Mouse (Mus musculus) forebrain, embryonic 12.5 days (tissue): Measurements from ENCODE around the gene Sox6. TPM values are rescaled to one million over a fixed set of nuclear protein-coding genes. Genes with fewer than 3 reads are reported as not detected.

ENCODE experiments used
- ATAC-seq: fragments of 200-750 bp; cut with Nextera tagmentation; 2 replicates; pipeline ENCODE4 v1.8.0; 2017; ENCODE audit warnings: moderate TSS enrichment; ENCODE audit not compliant: low FRiP score
- H3K27ac ChIP-seq: fragments of 300-500 bp; sonication (generic); 2 replicates; pipeline ENCODE4 v1.5.1; 2016; ENCODE audit warnings: mild to moderate bottlenecking
- H3K27me3 ChIP-seq: fragments of 300-500 bp; sonication (generic); 2 replicates; pipeline ENCODE4 v1.6.1; 2016; ENCODE audit warnings: mild to moderate bottlenecking
- H3K36me3 ChIP-seq: fragments of 300-500 bp; sonication (generic); replicated peaks from 2 replicates; pipeline ENCODE4 v1.6.1; 2016; ENCODE audit warnings: mild to moderate bottlenecking
- H3K4me1 ChIP-seq: fragments of 300-500 bp; sonication (generic); 2 replicates; pipeline ENCODE4 v1.6.1; 2016
- H3K4me2 ChIP-seq: fragments of 300-500 bp; sonication (generic); 2 replicates; pipeline ENCODE4 v1.6.1; 2016; ENCODE audit warnings: mild to moderate bottlenecking, moderate library complexity
- H3K4me3 ChIP-seq: fragments of 300-500 bp; sonication (generic); replicated peaks from 2 replicates; pipeline ENCODE4 v1.5.1; 2016; ENCODE audit warnings: mild to moderate bottlenecking
- H3K9ac ChIP-seq: fragments of 300-500 bp; sonication (generic); 2 replicates; pipeline ENCODE4 v1.6.1; 2016; ENCODE audit warnings: mild to moderate bottlenecking
- H3K9me3 ChIP-seq: fragments of 300-500 bp; sonication (generic); 2 replicates; pipeline ENCODE4 v1.6.1; 2016
- WGBS: fragments of 180-500 bp; shearing (Covaris S2); methylation state at CpG from one replicate; pipeline ENCODE4 v1.1.7; 2016; 5-methylcytosine and 5-hydroxymethylcytosine counted together
- polyA plus RNA-seq: library from polyadenylated mRNA; unstranded; fragments of >200 nt; fragmentation: Nextera tagmentation; extraction: Ambion mirVana; gene quantifications from 2 replicates; pipeline ENCODE4 v1.2.1, GENCODE M21; 2016

Sox6 gene
- polyA plus RNA-seq, 1 experiment from 2014 or later = 138 TPM

DNA sequence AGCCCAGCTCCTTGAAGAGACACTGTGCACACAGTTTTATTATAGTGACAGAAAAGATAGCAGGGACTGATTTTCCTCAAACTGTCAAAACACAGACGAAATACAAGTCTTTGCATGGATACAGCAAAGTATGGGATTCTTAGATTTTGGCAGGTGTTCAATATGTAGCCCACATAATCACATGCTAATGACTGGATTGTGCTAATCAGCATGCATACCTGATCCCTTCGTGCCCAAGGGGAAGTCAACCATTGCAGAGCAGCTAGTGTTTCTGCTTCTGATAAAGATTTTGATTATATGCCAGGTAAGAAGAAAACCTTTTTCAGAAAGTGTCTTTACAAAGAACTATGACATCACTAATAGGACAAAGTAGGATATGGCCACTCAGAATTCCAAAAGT lies 245.8 kb downstream of the Sox6 start:
- H3K4me3 ChIP-seq = no peak overlapping the region
- no peak overlapping the region for H3K4me2 ChIP-seq
- 56% methylated on average over 2 of the region's 2 CpGs for WGBS
- H3K4me1 ChIP-seq = no peaks in the 10 kb centered on the region
- no peaks in the 10 kb centered on the region; the same call in 1 of the 2 replicates for H3K36me3 ChIP-seq
- ATAC-seq = no peak
- H3K27ac ChIP-seq = no peak overlapping the region
- no peak overlapping the region for H3K9ac ChIP-seq
- H3K9me3 ChIP-seq = no peaks in the 10 kb centered on the region
- no peaks in the 10 kb centered on the region for H3K27me3 ChIP-seq

DNA sequence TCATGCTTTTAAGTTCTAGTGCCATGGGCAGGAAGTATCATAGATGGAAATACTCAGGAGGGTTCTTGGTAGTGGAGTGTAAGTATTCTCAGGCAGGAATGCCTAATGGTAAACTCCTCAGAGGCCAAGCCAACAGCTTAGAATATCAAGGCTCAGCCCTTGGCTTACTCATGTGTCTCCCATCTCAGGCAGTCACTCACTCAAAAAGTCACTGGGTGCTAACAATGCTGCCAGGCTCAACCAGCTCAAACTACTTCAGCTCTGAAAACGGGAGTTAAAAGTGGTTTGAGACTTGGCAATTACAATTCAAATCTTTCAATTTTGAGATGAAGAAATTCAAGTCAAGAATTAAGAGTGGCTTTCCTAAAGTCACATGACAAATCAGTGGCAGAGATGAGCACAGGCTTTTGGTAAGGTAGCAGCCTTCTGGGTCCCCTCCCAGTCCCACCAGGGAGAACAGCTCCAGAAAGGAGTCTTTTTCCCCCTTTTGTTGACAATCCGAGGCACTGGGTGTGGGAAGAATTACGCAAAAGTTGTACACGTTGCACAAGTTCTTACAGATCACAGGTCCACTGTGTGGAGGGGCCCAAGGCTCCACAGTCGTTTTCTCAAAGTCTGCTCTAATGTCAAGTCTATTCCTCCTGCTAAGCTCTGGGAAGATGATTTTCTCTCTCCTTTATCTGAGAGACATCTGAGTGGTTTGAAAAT lies 249.3 kb downstream of the Sox6 start:
- no peak overlapping the region for H3K9ac ChIP-seq
- ATAC-seq = no peak
- H3K4me1 ChIP-seq = no peaks in the 10 kb centered on the region
- H3K4me2 ChIP-seq = no peak overlapping the region
- H3K36me3 ChIP-seq = no peaks in the 10 kb centered on the region
- 90% methylated on average over 5 of the region's 5 CpGs for WGBS
- no peaks in the 10 kb centered on the region for H3K9me3 ChIP-seq
- H3K4me3 ChIP-seq = no peak overlapping the region
- no peak overlapping the region for H3K27ac ChIP-seq
- H3K27me3 ChIP-seq = no peaks in the 10 kb centered on the region

DNA sequence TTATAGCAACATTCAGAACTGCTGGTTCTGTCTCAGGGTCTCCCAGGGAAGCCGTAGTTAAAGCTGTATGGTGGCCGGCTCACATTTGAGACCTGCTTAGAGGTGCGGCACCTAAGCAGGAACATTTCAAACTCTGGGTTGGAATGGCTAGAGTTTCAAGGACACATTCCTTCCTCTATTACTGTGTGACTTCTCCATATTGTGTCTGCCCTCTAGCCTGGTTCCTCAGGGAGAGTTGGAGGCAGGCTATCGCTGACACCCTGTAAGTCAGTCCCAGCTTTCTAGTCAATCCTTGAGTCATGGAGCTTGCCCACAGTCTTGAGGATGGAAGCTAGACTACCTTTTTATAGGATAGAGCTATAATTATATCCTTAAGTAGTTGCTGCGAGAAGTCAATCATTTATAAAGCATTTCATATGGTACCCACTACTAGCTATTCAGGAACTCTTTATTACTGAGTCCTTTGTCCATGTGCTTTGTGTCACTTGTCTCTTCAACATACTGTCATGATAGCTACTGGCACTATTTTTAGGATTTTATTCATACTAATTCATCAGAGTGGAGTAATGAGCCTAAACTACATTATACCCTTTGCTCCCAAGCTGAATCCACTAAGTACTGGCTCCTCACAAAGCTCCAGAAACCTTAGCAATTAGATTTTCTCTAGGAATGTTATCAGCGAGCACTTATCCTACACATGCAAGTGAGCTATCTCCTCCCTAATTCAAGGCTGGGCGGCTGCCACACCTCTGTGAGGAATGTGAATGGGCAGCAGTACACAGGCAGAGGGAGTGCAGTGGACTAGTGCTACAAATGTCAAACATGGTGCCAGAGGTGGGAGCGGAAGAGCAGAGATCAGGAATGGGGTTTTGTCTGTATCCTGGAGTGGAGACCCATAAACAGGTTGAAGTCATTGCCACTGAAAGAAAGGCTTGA lies 254.3 kb downstream of the Sox6 start:
- Histone ChIP-seq H3K9ac (no peak overlapping the region), H3K27me3 (no peaks in the 10 kb centered on the region), H3K4me1 (no peaks in the 10 kb centered on the region), H3K4me3 (no peak overlapping the region), H3K4me2 (no peak overlapping the region), H3K27ac (no peak overlapping the region), H3K9me3 (no peaks in the 10 kb centered on the region), H3K36me3 (no peaks in the 10 kb centered on the region; the same call in 1 of the 2 replicates)
- 91% methylated on average over 8 of the region's 8 CpGs for WGBS
- no peak for ATAC-seq

DNA sequence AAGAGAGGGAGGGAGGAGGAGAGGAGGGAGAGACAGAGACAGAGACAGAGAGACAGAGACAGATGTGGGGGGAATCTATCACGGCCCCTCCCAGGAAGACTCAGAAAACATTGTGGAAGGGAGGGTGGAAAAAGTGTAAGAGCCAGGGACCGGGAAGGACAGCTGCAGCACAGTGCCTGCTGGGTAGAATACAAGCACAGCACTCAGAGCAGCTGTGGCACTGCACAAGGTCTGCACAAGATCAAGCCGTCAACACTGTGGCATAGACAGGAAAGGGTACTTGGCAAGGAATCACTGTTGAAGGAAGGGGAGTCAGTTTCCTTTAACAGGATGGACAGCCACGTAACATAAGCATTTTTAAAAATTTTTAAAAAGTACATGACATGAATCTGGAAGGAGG lies 258.4 kb downstream of the Sox6 start:
- H3K4me1 ChIP-seq = peaks cover 24% of the 10 kb centered on the region
- no peak overlapping the region for H3K27ac ChIP-seq
- H3K4me3 ChIP-seq = no peak overlapping the region
- H3K36me3 ChIP-seq = no peaks in the 10 kb centered on the region; the same call in 1 of the 2 replicates
- no peaks in the 10 kb centered on the region for H3K9me3 ChIP-seq
- H3K4me2 ChIP-seq = no peak overlapping the region
- 89% methylated on average over 4 of the region's 4 CpGs for WGBS
- ATAC-seq = no peak
- H3K27me3 ChIP-seq = no peaks in the 10 kb centered on the region
- H3K9ac ChIP-seq = no peak overlapping the region

DNA sequence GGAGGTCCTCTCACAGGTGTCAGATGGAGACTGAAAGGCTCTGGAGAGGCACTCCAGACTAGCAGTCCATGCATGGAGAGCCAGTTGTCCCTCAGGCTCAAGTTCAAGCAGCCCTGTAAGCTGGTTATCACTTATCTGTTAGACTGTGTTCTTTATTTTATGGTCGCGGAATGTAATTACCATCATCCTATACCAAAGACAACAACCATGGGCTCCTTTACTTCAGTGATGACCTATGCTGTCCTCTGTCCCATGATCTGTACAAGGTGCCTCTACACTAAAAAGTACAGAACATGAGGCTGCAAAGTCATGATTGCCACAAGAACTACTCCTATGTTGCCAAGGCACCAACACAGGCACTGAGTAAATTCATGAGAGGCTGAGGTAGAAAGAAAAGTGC lies 259.1 kb downstream of the Sox6 start:
- H3K4me1 ChIP-seq = peaks cover 24% of the 10 kb centered on the region
- H3K27me3 ChIP-seq = no peaks in the 10 kb centered on the region
- H3K36me3 ChIP-seq = no peaks in the 10 kb centered on the region; the same call in 1 of the 2 replicates
- H3K9ac ChIP-seq = no peak overlapping the region
- H3K27ac ChIP-seq = no peak overlapping the region
- H3K9me3 ChIP-seq = no peaks in the 10 kb centered on the region
- no peak overlapping the region for H3K4me2 ChIP-seq
- no peak for ATAC-seq
- 100% methylated on average over 2 of the region's 2 CpGs for WGBS
- H3K4me3 ChIP-seq = no peak overlapping the region

DNA sequence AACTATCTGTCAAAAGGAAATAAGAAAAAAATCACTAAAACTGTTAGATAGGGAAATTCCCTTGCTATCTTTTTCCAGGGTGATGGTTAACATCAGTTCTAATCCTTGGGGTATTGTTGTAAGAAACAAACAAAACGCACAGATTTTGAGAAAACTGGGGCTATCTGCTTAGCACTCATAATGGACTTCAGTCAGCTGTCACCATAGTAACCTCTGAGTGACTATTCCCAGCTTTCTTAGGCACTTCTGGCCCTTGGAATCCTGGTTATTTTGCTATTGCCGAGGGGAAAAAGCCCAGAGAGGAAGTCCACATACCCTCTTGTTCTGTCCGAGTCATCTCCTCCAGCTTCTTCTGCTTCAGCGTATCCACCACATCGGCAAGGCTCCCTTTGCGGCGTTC lies 261.9 kb downstream of the Sox6 start:
- no peak for ATAC-seq

DNA sequence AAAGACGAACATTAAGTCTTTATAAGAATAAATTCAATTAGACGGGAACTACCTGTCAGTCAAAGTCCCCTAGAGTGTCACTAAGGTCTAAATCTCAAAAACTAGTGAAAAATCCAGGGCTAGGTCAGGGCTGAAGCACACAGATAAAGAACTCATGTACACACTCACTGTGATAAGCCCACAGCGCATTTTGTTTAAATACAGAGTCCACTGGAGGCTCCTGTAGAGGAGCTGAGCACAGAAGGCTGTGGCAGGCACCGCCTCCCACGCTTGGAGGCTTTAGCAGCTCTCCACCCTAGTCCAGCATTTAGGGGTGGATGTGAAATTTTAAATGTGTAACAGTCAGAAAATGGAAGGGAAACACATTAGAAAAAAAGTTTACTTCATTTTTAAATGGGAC lies 262.3 kb downstream of the Sox6 start:
- Histone ChIP-seq H3K4me2 (no peak overlapping the region), H3K27me3 (no peaks in the 10 kb centered on the region), H3K4me3 (no peak overlapping the region), H3K9me3 (no peaks in the 10 kb centered on the region), H3K9ac (no peak overlapping the region), H3K36me3 (no peaks in the 10 kb centered on the region; the same call in 1 of the 2 replicates), H3K27ac (peak overlapping the region; percentile 51; the same call in 1 of the 2 replicates), H3K4me1 (peaks cover 24% of the 10 kb centered on the region)
- 38% methylated on average over 5 of the region's 5 CpGs for WGBS
- no peak for ATAC-seq

More for the DNA sequence above, 261.9 kb downstream of the Sox6 start:
- Histone ChIP-seq H3K36me3 (no peaks in the 10 kb centered on the region; the same call in 1 of the 2 replicates), H3K27ac (0 out of 2 replicates have a peak overlapping the region, but pooled peaks have one; percentile 54), H3K9me3 (no peaks in the 10 kb centered on the region), H3K4me3 (no peak overlapping the region), H3K9ac (no peak overlapping the region), H3K27me3 (no peaks in the 10 kb centered on the region), H3K4me1 (peaks cover 24% of the 10 kb centered on the region), H3K4me2 (peak overlapping the region; percentile 15; the same call in 1 of the 2 replicates)
- whole genome bisulfite sequencing = 48% methylated on average over 7 of the region's 7 CpGs

DNA sequence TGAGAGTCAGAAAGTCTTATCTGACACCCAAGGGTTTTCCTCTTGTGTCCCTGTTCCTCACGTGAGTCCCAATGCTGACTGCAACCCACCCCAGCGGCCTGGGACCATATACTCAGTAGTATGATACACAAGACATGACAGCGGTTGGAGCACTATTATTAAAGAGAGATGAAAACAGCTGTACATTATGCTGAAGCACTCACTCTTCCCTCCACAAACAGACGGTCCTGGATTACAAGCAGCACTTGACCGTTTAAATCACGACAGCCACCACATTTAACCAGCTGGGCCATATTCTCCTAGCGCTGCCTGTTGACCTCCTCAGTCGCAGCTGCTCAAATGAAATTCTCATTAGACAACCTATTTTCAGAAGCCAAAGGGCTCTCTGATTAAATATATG lies 272.3 kb downstream of the Sox6 start:
- Histone ChIP-seq H3K4me3 (no peak overlapping the region), H3K27ac (no peak overlapping the region), H3K9ac (no peak overlapping the region), H3K4me2 (no peak overlapping the region), H3K36me3 (no peaks in the 10 kb centered on the region), H3K27me3 (no peaks in the 10 kb centered on the region), H3K9me3 (no peaks in the 10 kb centered on the region), H3K4me1 (no peaks in the 10 kb centered on the region)
- no peak for ATAC-seq
- WGBS = 81% methylated on average over 8 of the region's 8 CpGs

DNA sequence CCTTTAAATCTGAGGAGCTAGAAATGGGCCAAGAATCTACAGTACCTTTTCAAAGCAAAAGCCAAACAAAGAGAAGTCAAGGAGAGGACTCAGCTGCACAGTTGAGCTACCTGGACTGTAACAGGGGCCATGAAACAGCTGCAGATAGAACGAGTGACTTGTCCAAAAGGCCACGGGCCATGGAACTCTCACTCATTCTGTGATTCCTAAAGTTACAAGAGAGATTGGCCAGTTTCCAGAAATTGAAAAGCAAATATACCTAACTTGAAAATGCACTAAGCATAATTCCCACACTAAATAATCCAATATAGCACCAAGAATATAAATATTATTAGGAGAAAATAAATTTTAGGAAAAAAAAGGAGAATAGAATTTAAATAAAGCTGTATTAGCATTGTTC lies 274.7 kb downstream of the Sox6 start:
- ATAC-seq = no peak
- H3K4me1 ChIP-seq = no peaks in the 10 kb centered on the region
- H3K27ac ChIP-seq = no peak overlapping the region
- no peaks in the 10 kb centered on the region for H3K9me3 ChIP-seq
- no peaks in the 10 kb centered on the region for H3K36me3 ChIP-seq
- 81% methylated on average over 2 of the region's 2 CpGs for WGBS
- no peak overlapping the region for H3K4me3 ChIP-seq
- H3K4me2 ChIP-seq = no peak overlapping the region
- no peaks in the 10 kb centered on the region for H3K27me3 ChIP-seq
- H3K9ac ChIP-seq = no peak overlapping the region

DNA sequence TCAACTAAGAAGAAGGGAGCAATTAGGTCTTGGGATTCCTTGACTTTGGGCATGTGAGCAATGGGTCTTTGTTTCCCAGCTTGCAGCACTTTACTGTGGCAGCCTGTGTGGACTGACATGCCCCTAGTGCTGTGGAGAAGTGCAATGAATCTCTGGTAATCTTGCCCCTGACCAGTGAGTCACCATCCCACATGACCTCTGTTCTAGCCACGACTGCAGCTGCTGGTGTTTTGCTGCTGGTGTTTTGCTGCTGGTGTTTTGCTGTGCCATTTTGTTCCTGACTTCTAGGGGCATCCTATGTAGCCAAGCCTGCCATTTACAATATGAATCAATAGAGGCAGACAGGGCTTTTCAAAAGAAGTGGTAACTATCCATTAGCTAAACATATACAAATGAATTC lies 280.4 kb downstream of the Sox6 start:
- H3K4me2 ChIP-seq = no peak overlapping the region
- no peak for ATAC-seq
- peaks cover 11% of the 10 kb centered on the region; the same call in 1 of the 2 replicates for H3K4me1 ChIP-seq
- H3K9me3 ChIP-seq = no peaks in the 10 kb centered on the region
- H3K4me3 ChIP-seq = no peak overlapping the region
- no peak overlapping the region for H3K27ac ChIP-seq
- no peaks in the 10 kb centered on the region for H3K36me3 ChIP-seq
- H3K27me3 ChIP-seq = no peaks in the 10 kb centered on the region
- H3K9ac ChIP-seq = no peak overlapping the region
- 65% methylated on average over 1 of the region's 1 CpGs for WGBS

DNA sequence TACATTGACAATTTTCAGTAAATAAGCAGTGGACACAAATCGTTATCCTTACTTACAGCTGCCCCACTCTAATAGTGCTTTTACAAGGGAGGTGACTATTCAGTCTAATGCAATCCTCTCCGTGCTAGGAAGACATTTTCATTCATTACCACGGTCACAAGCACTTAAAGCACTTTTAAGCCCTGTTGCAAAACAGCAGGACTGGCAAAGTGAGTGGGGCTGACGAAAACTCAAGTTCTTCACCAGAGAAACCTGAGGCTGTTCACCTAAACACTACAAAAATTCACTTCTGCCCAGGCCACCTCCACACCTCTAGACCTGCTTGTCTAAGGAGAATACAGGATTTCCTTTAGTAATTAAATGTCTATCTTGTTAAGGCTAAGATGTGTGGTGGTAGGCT lies 283.3 kb downstream of the Sox6 start:
- Histone ChIP-seq H3K9ac (no peak overlapping the region), H3K36me3 (no peaks in the 10 kb centered on the region), H3K27me3 (no peaks in the 10 kb centered on the region), H3K27ac (peak overlapping the region; percentile 36; the same call in 1 of the 2 replicates), H3K4me1 (peaks cover 35% of the 10 kb centered on the region), H3K4me3 (no peak overlapping the region), H3K4me2 (no peak overlapping the region), H3K9me3 (no peaks in the 10 kb centered on the region)
- no peak for ATAC-seq
- 24% methylated on average over 4 of the region's 4 CpGs for WGBS

DNA sequence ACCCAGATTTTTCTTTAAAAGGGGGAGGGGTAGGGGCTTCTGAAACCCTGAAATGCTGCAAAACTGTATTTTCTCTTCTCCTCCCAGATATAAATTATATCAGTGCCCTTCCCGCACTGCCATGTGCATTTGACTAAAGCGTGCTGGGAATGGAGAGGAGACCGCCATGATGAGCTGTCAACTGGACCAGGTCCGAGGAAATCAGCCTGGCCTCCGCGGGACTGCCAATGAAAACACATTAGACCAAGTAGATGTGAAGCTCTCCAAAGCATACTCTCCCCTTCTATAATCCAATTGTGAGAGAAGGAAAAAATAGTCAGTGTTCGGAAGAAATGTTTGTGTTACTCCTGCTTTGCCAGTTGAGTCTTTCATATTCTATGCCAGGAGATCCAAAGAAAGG lies 284.4 kb downstream of the Sox6 start:
- H3K27ac ChIP-seq = no peak overlapping the region
- no peak overlapping the region for H3K9ac ChIP-seq
- 82% methylated on average over 7 of the region's 7 CpGs for WGBS
- peaks cover 37% of the 10 kb centered on the region for H3K4me1 ChIP-seq
- no peaks in the 10 kb centered on the region for H3K9me3 ChIP-seq
- no peak for ATAC-seq
- no peak overlapping the region for H3K4me3 ChIP-seq
- H3K4me2 ChIP-seq = no peak overlapping the region
- H3K36me3 ChIP-seq = no peaks in the 10 kb centered on the region
- H3K27me3 ChIP-seq = no peaks in the 10 kb centered on the region
